Mouse (Mus musculus): ENCODE measurements around the gene Trappc10.

Gene Trappc10

DNA sequence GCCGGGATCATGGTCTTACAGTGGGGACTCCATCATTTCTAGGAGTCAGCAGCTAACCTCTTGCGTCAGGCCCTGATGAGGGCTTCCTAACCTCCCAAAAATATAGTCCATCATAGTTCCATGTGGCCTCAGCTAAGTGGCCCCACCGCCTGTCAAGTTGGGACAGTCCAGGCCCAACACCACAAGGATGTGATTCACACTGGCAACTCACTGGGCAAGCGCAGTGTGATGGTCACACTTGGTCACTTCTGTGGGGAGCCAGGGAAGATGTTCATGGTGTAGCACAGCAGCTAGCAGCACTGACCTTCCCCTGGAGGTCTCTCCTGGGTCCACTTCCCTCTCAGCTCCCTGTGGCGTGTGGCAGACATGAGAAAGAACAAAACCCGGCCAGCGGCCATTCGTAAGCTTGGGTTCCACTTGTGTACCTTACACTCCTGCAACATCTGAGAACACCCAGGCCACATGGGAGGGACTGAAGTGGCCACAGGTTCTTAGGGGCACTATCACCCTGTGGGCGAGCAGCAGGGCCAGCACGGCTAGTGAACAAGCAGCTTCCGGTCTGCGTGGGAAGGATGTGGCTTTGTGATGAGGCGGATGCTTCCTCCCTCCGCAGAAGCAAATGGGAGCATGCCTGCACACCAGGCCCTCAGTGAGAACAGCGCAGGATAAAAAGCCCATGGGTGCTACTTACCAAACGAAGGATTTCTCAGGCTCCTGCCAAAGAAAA is 83.9 kb downstream of the Trappc10 start:
- DNase-seq (ENCODE audit: low spot score) = no peak

DNA sequence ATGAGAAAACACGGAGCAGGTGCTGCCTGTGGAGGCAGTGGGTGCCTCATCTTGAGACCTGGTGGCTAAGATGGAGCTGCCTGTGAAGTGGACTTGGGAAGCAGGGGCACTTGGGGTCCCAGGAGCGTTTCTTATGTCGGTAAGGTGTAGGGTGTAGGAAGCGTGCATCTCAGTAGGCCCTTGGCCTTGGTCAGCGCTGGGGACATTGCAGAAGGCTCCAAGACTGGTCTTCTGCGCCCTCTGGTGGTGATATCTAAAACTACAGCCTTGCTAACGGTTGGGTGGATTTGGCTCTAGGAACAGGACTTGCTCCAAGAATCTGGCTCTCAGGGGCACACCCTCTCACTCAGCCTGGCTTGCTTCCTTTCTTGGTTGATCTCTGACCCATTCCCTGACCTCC is 84.5 kb downstream of the Trappc10 start:
- peak; percentile 91 for DNase-seq (ENCODE audit: low spot score)

DNA sequence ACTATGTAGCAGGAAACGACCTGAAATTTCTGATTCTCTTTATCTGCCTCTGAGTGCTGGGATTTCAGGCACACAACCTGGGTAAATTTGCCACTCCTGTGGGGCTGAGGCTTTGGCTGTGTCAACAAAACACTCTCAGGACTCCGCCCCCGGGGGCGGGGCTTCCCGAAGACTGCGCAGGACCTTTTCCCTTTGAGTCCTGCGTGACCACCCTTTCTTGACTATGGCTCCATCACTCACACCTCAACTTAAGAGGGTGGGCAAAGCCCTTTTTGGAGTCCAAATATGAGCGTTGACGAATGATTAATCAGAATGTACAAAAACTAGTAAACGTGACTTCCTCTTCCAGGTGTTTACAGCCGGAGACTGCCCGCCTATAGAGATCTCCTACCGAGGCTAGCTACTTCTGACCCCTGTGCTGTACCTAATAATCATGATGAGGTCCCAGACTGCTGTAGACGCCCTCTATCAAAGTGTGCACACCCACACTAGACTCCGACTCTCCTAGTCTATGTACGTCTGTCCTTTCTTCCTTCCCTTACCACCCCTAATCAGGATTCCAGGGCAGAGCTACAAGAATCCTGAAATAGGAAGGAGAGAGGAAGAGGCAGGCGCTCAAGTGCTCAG is 85.1 kb downstream of the Trappc10 start:
- no peak for DNase-seq (ENCODE audit: low spot score)

DNA sequence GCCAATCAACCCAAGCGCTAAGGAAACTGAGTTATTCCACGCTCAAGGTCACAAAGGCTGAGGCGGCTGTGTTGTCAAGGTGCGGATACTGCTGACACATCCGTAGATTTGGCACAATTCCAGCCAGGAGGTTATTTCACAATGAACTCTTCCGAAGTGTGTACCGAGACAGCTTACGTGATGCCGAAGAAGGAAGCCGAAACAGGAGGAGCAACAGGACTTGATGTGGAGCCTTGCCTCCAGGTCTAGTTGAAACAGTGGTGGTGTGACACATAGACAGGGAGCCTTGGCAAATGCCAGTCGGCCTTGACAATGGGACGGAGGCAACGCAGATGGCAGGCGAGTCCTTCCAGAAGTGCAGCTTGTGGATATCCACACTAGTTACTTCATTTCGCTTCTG is 86.4 kb downstream of the Trappc10 start:
- no peak for DNase-seq (ENCODE audit: low spot score)

DNA sequence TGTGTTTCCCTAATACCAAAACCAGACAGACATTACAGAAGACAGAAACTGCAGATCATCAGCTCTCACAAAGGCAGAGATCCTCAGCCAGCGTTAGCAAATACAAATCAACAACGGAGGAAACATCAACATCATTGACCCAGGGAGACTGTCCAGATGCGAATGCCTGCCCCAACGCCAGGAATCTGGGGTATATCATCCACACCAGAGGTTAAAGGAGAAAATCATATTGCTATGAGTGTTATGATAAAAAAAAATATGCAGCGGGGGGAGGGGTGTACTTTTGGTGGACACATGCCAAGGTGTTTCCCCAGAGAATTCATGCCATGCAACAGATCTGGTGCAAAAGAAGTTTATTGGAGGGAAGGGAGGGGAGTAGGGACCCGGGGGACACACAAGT is 87.5 kb downstream of the Trappc10 start:
- DNase-seq (ENCODE audit: low spot score) = no peak

DNA sequence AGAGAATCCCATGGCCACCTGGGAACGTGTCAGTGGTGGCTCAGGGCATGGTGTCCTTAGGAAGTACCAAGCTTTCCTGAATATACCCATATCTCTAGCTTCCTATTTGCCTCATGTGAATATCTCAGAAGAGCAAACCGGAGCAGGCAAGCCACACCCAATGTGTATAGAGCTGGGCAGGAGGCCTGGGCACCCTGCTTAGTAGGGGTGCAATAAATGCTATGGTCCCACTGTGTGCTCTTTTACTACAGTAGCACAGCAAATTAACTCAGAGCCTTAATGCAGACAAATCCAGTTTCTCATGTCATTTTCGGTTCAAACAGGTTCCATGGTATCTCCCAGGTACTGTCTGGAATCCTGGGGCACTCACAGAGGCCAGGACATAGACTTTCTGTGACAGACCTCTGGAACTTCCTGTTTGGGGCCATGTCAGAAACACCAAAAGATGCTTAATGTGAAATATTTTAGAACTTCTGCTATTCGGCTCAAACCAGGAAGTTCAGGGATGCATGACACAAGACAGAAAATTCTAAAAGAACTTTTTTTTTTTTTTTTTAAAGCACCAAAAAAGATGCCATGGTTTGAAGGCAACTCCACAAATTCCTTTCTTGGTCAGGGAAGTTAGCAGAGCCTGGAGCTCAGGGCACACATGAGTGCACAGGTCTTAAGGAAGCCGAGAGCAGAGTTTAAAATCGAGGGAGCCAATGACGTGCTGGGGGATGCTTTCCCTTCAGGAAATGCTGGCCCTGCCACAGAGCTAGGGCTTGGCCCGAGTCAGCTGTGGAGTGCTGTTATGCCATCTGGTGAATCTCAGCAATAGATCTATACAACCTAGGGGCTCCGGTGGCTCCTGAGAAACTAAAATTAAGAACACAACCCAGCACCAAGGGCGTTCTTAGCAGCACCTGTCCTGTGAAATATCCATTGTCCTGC is 95.3 kb downstream of the Trappc10 start:
- no peak for DNase-seq (ENCODE audit: low spot score)

DNA sequence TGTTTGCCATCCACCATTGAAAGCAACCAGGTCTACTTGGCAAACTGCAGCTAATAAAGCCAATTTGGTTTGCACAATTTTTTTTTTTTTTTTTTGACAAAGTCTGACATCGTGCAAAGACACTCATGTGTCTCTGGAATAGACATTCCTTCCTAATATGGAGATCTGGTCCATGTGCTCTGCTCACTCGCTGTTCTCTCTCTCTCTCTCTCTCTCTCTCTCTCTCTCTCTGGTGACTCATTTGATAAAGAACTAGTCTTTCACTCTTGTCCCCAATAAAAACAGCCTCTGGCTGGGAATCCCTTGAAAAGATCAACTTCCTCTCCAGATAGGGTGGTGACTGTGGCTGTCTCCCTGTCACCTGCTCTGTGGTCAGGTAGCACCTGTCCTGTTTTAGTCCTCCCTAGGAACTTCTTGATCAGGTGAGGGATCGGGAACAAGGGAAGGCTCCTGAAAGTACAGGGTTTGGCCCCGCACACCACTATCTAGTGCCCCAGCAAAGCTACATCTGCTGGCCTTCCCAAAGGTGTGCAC is 96.5 kb downstream of the Trappc10 start:
- no peak for DNase-seq (ENCODE audit: low spot score)

DNA sequence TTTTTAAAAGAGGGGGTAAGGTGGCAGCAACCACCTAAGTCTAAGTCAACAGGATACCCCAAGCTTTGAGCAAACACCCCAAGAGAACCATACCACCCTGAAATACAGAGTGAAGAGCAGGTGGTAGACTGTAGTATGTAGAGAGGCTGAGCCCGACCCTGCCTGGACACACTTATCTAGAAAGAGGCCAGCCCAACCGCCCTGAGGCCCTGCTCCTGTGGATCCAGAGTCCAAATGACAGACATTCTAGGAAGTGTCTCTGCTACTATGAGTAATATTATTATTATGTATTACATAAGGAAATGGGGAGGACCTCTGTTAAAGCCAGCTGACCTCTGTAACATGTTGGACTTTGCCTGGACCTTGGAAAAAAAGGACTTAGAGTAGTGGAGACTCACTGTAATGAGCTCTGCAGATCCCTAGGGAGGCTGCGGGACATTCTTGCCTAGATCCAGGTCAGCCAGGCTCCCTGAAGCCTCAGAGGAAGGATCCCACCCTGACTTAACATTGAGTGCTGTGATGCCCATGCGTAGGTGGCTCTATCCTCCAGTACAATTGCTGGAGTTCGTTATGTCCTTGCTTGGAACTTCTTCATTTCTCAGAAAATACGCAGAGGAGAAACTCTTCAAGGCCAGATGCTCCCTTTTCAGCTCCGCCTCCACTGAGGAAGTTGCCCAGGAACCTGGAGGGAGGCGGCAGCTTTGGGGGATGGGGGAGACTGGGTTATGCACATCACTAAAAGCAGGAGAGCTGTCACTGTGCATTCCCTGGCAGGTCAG is 100.5 kb downstream of the Trappc10 start:
- no peak for DNase-seq (ENCODE audit: low spot score)

DNA sequence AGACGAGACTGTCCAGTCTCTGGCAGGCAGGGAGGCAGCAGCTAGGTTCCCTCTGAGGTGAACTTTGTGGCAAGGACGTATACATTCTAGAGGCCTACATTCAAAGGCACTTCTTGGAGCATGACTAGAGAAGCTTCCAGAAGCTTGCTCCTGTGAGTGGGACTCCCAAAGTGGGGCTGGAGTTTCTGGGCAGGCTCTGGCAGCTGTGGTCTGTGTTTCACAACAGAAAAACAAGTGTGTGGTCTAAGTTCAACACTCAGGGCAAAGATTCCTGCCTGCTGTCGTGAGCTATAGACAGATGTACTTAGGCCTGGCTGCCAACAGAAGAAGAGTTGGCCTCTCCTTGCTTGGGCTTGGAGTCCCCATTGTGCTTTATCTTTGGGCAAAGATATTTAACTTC is 103.6 kb downstream of the Trappc10 start:
- no peak for DNase-seq (ENCODE audit: low spot score)

DNA sequence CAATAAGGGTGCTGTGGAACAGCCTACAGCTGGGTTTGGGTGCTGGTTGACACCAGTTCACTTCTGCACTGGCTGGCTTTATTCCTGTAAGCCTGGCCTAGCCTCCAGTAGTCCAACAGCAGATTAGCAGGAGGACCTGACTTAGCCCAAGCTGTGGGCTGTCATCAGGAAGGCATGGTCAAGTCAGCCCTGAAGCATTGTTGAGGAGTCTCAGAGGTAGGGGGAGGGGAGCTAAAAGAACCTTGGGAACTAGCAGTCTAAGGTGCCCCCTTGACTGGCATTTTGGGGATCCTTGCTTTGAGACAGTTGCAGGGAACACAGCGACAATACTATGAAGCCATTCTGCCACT is 104.2 kb downstream of the Trappc10 start:
- DNase-seq (ENCODE audit: low spot score) = no peak

DNA sequence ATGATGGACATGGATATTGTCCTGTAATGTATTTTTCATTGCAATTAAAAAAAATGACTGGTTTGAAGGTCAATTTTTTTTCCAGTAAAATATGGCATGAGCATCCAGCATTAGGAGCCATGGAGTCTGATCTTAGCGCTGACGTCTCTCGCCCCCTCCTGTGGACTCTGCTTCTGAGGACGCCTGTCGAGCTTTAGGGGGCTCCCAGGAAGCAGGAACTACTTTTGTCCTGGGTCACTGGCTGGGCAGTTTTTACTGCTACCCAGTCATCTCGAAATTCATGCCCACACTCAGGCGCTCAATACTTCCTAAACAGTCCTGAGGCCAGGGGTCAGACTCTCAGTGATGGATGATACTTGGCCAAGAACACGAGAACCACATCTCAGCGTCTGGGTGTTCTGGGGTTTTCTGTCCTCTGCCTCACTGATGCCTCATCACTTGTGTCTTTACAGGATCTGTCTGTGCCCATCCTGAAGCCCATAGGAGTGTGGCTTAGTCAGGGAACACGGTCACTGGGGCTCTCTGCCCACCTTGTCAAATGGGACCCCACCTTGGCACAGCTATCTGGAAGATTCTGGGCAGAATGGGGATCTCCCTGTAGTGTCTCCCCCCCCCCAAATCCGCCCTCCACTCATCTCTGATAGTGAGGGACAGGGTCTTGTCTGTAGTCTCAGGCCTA is 104.7 kb downstream of the Trappc10 start:
- DNase-seq (ENCODE audit: low spot score) = no peak

DNA sequence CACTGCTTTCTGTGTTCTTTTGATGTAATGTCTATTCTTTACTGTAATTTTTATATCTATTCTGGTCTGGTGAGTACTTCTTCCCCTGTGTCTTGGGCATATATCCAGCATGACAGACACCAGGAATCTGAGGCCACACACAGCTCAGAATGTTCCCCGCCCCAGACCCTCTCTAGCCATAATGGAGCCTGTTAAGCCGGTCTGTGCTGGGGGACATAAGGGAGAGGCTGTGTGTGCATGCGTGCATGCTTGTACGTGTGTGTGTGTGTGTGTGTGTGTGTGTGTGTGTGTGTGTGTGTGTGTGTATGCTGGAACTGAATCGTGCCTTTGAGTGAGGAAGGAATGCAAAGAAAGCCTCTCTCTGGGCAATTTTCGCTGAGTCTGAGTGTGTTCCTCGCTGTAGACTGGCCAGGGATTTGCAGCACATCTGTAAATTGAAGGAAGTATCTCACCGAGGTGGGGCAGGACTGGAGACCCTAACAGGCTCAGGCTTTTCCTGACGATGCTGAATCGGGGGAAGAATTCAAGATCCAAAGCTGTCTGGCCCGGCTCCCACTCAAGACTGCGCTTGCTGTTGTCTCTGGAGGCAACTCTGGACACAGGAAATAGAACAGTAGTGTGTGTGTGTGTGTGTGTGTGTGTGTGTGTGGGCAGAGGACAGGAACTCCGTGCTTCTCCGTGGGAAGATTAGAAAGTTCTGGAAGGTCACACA is 105.5 kb downstream of the Trappc10 start:
- DNase-seq (ENCODE audit: low spot score) = no peak

DNA sequence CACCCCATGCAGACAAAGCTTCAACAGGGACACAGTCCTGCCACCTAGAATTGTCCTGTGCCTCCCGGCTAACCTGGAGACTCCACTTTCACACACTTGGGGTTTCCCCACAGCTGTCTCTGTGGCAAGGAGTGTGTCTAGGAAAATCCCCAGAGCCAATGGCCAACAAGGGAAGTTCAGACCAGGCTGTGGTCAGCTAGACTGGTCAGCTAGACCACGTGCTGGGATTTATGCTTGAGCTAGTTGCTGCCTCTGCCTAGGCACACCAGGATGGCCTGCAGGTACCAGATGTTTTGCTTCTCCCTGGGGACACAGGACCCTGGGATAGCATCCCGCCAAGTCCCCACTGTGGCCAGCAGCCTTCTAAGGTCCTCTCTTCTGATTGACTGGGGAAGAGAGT is 107.2 kb downstream of the Trappc10 start:
- no peak for DNase-seq (ENCODE audit: low spot score)
